Mouse (Mus musculus) NIH3T3 (cell line): ENCODE measurements around the gene Amn.

Experiments used
- DNase-seq: peaks from one replicate; pipeline ENCODE4 v3.0.0-alpha.2; 2012; ENCODE audit warnings: low read depth

Amn gene

DNA sequence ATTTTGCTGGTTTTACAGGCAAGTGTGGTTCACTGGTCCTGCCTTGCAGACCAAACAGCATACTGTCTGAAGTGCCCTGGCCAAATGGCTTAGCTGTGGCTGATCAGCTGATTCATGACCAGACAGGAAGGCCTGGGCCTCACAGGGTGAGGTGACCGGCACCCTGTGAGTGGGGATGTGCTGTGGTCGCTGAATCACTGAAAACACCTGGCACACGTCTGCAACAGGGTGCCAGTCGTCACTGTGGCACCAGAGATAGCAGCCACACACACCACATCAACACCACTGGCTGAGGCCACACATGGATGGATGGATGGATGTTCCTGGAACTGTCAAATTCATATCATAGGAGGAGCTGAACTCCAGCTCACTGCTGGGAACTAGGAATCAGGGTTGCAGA is 52.5 kb downstream of the Amn start:
- no peak for DNase-seq

DNA sequence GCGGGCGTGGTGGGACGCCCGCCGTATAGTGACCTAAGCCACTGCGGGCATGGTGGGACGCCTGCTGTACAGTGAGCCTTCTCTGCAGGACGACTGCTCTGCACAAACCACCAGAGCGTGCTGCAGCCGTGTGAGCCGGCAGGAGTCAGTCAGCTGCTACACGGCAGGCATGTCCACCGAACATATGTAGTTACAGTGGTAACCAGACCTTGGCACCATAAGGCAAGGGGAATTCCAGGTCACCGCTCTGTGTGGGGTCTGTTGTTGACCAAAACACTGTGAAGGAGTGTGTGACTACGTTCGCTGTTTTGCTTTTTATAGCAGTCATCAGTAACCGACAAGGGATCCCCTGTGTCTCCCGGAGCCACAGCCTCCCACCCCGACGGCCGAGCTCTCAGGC is 53.6 kb downstream of the Amn start:
- DNase-seq = no peak

- DNase-seq = no peak
Observed at GRCm38 (mm10) chr12:111324949-111325348, 54.1 kb downstream of the Amn start.

DNA sequence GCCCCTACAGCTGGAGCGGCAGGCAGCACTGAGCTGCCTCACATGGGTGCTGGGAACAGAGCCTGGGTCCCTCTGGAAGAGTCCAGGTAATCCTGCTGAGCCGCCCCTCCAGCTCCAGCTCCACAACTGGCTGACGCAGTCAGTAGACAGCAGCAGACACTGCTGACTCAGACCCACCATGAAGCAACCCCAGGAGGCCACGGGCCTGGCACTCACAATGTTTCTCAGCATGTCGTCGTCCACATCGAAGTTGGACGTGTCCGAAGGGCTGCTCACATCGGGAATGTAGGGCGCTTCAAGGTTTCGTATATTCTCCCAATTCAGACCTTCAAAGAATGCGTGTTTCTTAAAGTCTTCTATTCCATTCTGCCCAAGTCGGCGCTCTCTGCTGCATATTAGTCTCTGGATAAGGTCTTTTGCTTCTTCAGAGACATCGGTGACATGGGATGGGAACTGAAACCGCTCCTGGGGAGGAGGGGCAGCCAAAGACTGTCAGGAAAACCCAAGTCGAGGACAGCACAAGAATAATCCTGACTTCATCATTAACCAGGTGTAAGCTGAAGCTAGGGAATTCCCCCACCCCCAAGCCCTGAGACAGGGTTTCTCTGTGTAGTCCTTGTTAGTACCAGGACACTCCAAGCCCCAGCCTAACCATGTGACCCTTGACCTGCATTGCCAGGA is 55.0 kb downstream of the Amn start:
- DNase-seq = no peak
